Mouse (Mus musculus) gastrocnemius, postnatal 4 days (tissue): ENCODE results near the gene Olfr985. TPM values are rescaled to one million over a fixed set of nuclear protein-coding genes. Genes with fewer than 3 reads are reported as not detected.

ENCODE experiments used
- DNase-seq, 2 experiments: peaks; one replicate each; pipeline ENCODE4 v3.0.0; 2021 to 2022; ENCODE audit warnings: low spot score in 2 of 2, mixed read lengths in 2 of 2
- long read RNA-seq, 2 experiments: library from polyadenylated mRNA; stranded (forward); transcript quantifications; one replicate each; pipeline ENCODE4 v2.0.0; 2021
- total RNA-seq, 2 experiments: library from RNA; stranded (reverse); gene quantifications; 2 replicates each; pipeline ENCODE4 v1.2.3; 2021

The Olfr985 gene
- total RNA-seq: under 1 TPM in 1 of 2 experiments, not detected in 1; 0.23 TPM
- long read RNA-seq, experiment 1: 0 reads
- long read RNA-seq, experiment 2: 0 reads

DNA sequence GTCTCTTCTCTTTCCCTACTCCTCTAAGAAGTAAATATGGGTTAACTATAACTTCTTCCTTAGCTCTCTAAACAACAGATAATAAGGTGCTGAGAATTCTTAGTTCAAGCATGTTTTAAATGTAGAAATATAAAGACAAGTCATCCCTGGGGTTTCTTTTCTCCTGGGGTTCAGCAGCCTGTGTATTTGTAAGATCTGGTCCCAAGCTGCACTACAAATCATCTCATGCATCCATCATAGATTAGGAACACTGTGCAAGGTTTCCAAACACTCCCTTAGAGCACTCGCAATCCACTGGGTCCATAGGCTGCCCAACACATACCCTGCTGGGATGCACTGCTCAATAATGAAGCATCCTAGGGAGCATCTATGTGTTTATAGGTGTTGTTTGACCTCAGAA lies at the start of gene Olfr985:
TSS of gene Olfr985 (minus strand) at position 101 of the 400 bp plus-strand sequence.
- no peak for DNase-seq

DNA sequence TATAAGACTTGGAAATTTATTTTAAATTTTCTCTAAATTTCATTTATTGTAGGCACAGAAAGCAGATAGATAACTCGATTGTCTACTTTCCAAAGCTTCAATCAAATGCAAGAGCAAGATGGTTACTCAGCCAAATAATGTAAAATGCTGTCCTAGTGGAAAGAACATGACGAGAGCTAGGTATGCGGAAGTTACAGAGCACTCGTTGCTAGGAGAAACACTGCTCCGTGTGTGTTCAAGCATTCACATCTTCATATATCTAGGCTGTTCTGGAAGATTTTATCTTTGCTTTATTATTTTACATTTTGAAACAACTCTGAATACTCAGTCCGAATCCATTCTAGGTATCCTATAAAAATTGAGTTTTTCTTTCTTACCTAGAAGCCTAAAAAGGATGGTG lies 47.0 kb upstream of the Olfr985 start:
- DNase-seq: no peak

DNA sequence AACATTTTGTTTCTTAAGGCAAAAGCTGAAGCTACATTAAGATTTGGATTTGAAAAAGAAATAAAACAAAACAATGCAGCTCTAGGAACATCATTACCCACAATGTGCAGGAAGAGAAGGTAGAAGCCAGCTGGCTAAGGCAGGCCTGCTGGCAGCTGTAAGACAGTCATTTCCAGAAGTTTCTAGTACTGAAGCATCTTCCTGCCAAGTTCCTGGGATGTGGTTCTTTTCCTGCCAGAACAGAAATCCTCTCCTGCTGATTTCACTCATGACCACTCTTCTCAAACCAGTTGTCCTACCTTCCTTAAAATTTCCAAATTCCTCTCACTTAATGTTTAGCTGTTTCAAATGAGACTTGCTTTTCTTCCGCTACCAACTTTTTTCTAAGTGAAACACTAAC lies 36.5 kb upstream of the Olfr985 start:
- peak in 1 of 2 experiments; percentile 34 for DNase-seq

DNA sequence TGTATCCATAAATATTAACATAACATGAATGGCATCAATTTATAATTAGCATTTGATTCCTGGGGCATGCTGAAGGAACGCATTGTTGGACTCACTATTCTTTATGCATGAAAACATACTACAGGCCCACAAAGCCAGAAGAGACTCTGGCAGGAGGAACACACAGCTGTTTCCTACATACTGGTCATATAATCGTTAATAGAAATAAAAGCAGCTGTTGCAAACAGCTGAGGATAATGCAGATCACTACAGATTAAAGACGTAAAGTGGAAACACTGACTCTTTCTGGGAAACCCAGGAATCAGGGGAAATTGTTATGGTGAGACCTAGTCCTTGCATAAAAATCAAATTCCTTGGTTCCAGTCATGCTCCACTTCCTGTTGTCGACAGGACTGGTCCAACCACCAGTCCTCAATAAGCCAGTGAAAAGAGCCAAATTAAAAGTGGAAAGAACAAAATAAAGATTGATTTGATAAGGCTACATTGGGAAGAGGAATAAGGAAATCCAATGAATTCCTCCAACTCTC lies 25.2 kb upstream of the Olfr985 start:
- DNase-seq: no peak

DNA sequence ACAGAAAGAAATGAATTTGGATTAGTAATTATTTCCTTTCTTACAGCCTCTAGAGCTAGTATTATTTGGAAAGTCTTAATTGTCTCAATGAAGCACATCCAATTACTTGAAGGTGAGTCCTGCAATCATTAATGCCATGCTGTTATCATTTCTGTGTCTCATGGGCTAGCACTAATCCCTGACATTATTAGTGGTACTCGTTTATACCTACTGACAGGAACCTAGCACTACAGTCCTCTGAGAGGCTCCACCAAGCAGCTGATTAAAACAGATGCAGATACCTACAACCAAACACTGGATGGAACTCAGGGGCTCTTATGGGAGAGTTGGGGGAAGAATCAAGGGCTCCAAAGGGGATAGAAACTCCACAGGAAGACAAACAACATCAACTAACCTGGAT lies 11.6 kb upstream of the Olfr985 start:
- no peak for DNase-seq

DNA sequence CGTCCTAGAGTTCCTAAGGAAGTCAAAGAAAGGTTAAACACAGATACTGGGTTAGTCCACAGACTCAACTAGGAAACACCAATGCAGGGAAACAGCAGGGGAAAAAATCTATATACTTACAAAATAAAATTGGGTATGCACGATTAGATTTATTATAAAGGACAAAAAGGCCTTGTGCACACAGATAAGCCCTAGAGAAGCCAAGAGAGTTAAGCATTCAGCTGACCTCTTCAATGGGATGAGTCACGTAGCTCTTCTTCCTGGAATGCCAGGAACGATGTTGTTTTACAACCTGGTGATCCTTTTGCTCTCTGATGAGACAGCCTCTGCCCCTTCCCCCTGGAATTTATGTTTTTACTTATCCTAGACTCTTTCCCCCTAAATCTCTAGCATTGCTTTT lies 9.5 kb upstream of the Olfr985 start:
- no peak for DNase-seq

DNA sequence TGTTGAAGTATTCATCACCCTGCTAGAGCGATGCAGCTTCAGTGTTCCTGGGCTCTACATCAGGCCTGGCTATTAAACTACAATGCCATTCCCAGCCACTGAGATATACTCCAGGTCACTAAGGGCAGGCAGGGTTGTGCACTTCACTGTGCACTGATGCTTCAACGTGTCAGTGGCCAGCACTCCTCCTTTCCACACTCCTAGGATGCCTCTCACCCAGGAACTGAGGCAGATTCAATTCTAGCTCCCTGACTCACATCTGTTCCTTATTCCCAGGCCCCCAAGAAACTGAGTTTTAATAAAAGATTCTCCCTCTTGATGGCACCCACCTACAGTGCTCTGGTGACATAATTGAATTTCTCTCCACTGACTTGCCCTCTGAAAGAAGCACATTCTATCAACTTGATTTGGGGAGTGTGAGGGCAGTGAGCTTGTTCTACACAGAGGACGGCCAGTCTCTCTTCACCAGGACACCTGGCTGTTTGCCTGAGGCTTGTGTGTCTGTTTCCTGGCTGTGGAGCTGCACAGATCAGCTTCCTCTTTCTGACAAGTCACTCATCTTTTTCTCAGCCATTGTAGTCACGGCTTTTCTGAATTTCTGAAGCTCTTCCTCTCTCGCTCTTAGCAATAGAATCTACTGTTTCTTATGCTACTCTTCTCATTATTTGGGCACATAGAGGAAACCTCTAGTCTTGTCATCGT lies 7.2 kb upstream of the Olfr985 start:
- DNase-seq: no peak

DNA sequence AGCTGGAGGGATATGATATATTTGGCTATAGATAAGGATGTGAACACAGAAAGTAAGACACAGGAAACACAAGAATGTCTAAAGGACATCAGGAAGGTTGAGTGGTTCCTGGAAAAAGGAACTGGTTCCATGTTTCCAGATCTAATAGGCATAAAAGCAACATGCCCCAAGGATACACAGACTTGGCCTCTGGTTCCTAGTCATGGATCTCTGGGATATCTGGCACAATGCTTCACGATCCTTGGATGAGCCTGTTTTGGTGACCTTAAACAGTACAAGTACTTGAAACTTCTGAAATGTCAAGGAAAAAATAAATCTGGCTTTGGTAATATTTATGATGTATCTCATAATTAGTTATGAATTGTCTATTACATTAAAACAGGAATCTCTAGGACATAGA lies 572 bp upstream of the Olfr985 start:
- no peak for DNase-seq

DNA sequence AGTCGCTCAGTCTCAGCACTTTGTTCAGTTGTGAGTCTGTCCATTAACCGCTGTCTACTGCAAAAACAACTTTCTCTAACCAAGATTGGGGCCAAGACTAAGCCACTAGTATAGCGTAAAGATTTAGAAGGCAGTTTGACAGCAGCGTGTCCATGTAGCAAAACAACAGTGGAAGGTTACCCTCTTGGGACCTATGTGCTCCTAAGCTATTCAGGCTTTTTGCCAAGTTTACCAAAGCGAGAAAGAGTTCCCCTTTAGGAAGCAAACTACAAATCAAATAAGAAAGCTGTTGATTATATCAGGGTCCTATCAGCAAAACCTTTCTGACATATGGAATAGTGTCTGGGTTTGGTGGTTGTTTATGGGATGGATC lies 12.7 kb downstream of the Olfr985 start:
- no peak for DNase-seq

DNA sequence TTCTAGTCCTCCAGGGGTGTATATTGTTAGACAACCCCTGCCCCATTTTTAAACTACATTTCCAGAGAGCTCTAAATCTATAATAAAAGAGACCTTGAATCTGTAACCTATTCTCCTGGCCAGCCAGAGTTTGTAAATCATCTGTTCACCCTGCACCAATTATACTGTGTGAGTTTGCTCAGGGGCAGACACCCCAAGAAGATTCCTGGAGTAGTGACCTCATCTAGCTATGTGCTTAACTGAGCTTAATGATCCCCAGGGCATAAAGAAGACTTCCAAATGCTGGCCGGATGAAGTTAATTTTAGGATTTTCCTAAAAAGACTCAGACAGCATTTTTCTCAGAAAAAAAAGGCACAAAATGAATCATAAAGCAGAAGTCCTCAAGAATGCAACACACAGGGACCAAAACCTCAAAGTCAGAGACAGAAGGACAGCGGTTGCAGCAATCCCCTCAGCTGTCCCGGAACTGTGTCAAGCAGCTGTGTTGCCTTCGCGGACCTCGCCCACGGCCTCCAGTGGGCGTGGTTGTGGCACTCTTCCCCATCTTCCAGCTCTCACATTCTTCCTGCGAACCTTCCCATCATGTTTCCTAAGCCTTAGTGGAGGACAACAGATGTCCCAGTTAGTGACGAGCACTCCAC lies 13.2 kb downstream of the Olfr985 start:
- DNase-seq: peak; percentile 37 to 81

DNA sequence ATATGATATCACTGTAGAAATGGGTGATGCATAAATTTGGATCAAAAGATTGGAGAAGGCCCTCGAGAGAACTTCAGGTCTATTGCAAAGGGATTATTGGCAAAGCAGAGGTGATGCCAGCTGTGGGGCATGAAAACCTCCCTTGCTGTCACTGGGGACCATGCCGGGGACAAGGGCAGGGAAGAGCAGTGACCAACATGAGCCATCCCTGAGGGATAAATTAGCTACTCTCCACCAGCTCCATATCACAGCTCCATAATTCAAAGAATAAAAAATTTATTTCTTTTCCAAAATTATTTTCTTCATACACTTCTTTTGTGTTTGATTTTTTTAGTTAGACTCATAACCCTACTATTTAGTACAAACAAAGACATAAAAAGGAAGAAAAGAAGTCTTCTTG lies 15.9 kb downstream of the Olfr985 start, which contains the start of gene Olfr984:
TSS of gene Olfr984 (minus strand) at position 101 of the 400 bp plus-strand sequence.
- DNase-seq: no peak

DNA sequence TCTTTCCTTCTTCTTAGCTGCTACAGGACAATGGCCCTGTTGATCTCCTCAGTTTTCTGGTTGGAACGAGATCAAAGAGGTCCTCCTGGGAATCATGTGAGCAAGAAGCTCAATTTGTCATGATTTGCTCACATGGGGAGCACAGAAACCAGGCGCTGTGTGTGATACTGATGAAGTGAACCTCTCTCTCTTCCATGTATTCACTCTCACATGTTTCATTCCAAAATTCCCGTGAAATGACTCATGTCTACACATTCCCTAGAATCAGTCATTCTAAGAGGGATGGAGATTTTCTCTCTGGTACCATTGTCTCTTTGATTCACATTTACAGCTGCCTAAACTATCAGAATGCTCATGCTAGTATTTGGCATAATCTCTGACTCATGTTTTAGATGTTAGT lies 35.2 kb downstream of the Olfr985 start:
- no peak for DNase-seq

DNA sequence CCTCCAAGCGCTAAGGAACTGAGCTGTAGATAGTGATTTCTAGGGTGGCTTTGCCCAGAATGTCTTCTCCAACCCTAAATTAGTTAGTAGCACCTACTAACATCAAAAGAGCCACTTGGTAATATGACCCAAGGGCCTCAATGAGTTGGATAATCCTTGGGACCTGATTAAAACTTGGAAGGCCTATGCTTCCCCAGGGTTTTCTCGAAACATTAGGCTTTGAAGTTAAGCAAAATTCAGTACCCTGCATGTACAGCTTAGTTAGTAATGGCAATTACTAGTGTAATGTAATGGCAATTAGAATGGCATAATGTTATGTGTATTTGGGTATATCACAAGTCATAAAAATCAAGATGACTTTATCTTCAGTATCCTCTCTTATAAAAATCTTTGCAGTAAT lies 36.5 kb downstream of the Olfr985 start, which contains the start of gene Olfr983:
TSS of gene Olfr983 (minus strand) at position 101 of the 400 bp plus-strand sequence.
- DNase-seq: no peak

Other genes with a start within 250 kb of the Olfr985 start
- not detected for gene Olfr229, start 222.8 kb downstream of the Olfr985 start, total RNA-seq
- gene Olfr974, start 192.7 kb downstream of the Olfr985 start, total RNA-seq: not detected
- gene Olfr975, start 178.1 kb downstream of the Olfr985 start, total RNA-seq: not detected
- not detected for gene Olfr976, start 169.1 kb downstream of the Olfr985 start, total RNA-seq
- gene Olfr978, start 138.1 kb downstream of the Olfr985 start, total RNA-seq: not detected
- not detected for gene Olfr979, start 126.7 kb downstream of the Olfr985 start, total RNA-seq
- gene Olfr980, start 120.6 kb downstream of the Olfr985 start, total RNA-seq: not detected
- not detected for gene Olfr981, start 108.7 kb downstream of the Olfr985 start, total RNA-seq
- gene Olfr982, start 56.4 kb downstream of the Olfr985 start, total RNA-seq: not detected
- gene Olfr983, start 36.6 kb downstream of the Olfr985 start, total RNA-seq: not detected
- not detected for gene Olfr984, start 16.0 kb downstream of the Olfr985 start, total RNA-seq
- not detected for gene Tmem225, start 17.9 kb upstream of the Olfr985 start, total RNA-seq
- gene Olfr986, start 50.7 kb upstream of the Olfr985 start, total RNA-seq: not detected
- 1 to 10 TPM; 3.9 to 4.8 TPM for gene Zfp202, start 62.1 kb upstream of the Olfr985 start, total RNA-seq
- 10 to 100 TPM; 44.8 to 59.4 TPM for gene Scn3b, start 139.0 kb upstream of the Olfr985 start, total RNA-seq